Mouse (Mus musculus): Measurements from ENCODE around the gene Txn1.

Gene Txn1

DNA sequence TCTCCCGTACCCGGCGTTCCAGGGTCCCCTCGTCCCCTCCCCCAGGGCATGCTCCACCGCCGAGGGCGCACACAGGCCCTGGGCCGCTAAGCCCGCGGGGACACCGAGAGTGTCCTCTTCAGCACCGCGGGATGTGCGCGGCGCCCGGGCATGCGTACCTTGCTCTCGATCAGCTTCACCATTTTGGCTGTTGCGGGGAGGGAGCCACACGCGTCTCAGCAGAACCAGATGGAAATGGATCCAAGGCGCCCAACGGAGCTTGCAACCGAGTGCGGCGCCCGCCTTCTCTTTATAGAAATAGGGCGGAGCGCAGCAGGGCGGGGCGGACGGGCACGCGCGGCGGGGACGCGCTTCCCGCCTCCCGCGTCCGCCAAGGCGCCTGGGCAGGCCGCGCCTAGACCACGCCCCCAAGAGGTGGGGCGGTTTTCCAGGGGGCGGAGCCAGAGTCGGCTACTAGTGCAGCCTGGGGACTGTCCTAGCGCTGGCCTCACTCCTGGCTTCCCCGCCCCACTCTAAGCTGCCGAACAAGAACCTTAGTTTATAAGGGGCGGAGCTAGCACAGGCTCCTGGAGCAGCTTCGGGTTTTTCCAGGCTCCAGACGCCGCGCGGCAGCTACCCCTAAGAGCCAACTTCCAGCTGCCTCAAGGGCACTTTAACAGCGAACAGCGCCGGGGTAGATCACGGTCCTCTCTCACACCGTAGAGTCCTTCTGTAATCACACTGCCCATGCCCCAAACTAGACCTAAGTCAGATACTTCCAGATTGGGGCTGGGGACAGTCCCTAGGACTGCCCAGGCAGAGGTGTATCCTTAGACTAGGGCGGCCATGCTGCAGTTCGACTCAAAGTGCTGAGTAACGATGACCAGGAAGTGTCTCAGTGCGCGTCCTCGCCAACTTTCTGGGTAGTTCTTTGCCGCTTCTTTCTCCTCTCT is at the start of gene Txn1:
Txn1 (minus strand) TSS at position 383 of the 932 bp plus-strand sequence.
- peak; percentile 98 for DNase-seq (ENCODE audit: low spot score)

- no peak for DNase-seq (ENCODE audit: low spot score)
These were observed 47.3 kb upstream of the Txn1 start for GRCm38 (mm10) chr4:58003501-58003900.

DNA sequence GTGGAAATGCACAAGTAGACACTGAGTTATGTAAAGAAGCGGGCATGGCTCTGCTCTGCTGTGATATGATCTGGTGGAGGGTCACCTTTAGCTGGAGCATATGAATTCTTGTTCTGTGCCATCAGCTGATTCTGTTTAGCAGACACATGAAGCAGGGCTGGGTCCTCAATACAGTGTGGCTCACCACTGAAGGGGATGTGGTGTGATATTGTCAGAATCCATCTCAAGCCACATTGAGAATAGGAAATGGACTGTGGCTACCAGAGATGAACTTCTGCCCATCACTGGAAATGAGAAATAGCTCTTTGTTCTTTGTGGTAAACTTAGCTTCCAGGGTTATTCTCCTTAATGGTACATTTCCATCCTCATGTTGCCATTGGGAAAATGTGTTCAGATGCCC is 35.2 kb upstream of the Txn1 start:
- no peak for DNase-seq (ENCODE audit: low spot score)

- DNase-seq (ENCODE audit: low spot score) = no peak
These were observed 18.3 kb upstream of the Txn1 start for GRCm38 (mm10) chr4:57974400-57975117.

- no peak for DNase-seq (ENCODE audit: low spot score)
These were observed 17.5 kb upstream of the Txn1 start for GRCm38 (mm10) chr4:57973592-57974268.

DNA sequence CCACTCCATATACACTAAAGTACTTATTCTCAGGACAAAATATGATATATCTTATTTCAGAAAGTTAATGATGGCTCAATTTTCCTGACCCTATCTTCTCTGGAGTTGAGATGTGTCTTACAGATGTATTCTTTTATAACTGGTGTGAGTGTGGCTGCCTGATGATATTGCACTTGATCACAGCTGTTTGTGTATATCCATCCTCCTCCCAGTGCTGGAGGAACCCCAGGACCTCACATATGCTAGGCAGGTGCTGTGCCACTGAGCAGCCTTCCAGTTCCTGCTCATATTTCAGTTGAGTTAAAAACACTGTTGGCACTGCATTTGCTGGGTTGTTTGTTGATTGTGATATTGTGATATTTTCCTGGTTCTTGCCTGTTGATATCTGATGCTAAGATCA is 14.1 kb upstream of the Txn1 start:
- no peak for DNase-seq (ENCODE audit: low spot score)

- no peak for DNase-seq (ENCODE audit: low spot score)
These were observed 11.0 kb upstream of the Txn1 start for GRCm38 (mm10) chr4:57967195-57967594.

DNA sequence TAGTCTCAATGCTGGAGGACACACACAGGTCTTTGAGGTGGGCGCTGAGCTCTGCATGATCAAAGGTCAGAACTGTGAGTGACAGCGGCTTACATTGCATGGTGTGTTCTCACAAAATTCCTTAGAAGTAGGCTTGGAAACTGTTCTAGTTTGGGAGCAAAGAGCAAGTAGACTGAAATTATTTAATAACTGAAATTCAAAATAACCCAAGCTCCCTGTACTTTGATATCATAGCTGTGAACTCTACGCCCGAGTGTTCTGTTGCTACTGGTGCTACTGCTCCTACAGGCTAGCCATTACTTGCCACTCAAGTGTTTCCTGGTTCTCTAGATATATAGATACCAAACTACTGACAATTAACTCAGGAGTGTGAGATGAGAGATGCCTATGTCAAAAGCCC is 9.3 kb upstream of the Txn1 start:
- no peak for DNase-seq (ENCODE audit: low spot score)

DNA sequence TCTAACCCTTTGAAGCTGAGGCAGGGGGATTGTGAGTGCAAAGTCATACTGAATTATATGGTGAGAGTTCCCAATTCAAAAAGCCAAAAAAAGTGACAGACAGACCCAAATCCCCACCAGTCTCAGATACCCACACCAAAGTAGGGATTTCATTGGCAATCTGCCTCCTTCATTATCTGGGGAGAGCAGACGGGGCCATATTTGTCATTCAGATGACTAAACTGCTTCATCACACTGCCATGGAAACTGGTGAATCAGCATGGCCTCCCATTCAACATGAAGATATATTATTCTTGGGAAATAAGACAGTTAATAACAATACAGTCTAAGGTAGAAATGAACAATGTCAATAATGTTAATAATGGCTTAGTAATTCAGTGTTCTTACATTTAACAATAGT is 7.9 kb upstream of the Txn1 start:
- no peak for DNase-seq (ENCODE audit: low spot score)

DNA sequence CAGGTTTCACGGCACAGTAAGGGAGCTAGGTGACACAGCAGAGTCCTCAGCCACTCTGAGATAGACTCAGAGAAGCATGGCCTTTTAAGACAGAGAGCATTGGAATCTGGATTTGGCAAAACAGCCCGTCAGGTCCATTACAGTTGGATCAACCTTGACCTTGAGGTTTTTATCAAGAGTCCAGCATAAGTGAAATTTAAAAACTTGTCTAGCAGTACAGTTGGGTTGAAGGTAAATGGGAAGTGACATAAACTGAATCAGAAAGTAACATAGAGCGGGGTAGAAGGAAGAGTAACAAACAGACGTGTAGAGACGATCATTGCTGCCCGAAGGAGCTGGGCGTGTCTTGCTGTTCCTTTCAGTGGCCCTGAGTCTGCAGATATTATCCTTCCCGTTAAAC is 2.8 kb upstream of the Txn1 start:
- no peak for DNase-seq (ENCODE audit: low spot score)

- DNase-seq (ENCODE audit: low spot score) = no peak
These were observed 1.9 kb upstream of the Txn1 start for GRCm38 (mm10) chr4:57958098-57958497.

DNA sequence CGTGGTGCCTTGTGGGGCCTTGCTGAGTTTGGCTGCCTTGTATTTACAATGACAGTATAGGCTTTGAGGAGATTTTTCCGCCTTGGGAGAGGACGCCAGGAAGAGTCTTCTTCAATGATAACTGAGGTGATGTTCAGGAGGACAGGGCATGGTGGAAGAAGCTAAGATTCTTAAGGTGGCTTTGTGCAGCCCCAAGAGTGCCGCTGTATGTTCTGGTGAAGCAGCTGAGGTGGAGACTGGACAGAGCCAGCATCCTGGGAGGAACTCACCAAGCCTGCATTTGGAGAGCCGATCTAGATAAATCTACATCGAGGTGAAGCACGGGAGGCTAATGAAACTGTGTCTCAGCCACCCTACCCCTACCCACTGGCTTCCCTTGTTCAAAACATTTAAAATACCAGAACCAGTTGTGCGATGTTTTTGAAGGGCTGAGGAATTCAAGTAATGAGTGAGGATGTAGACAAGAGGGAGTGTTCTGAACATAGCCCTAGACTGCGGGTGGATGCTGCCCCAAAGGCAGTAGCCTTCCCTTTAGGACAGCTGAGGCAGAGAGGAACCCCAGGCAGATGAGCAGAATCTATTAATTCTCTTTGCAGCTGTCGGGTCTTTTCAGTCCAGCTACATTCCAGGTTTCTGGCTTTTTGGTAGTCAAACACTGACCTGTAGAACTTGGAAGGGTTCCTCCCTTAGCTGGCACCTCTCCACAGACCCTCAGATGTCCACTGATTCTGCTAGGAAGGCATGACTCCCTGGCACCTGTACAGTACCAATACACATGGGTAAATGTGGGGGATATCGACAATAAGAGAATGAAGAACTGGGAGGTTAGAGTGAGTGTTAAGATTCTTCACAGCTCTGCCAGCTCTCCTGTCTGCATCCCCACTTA is 1.2 kb upstream of the Txn1 start:
- no peak for DNase-seq (ENCODE audit: low spot score)

DNA sequence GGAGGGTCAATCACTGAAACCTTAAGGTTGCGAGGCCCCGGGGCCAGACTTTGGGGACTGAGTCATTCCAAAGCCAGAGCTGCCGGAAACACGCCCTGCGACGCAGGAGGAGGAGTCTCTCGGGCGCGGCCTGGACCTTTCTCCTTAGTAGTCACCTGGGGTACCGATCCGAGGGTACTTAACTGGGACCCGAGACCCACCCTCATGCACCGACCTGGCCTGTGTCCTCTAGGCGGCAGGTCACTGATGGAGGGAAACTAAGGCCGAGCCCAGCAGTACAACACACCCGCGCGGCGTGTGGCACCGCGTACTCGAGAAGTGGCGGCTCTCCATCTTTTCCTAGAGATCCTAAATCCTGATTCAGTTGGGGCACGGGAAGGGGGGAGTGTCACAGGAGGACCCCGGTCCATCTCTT is 660 bp downstream of the Txn1 start:
- DNase-seq (ENCODE audit: low spot score) = peak; percentile 83

DNA sequence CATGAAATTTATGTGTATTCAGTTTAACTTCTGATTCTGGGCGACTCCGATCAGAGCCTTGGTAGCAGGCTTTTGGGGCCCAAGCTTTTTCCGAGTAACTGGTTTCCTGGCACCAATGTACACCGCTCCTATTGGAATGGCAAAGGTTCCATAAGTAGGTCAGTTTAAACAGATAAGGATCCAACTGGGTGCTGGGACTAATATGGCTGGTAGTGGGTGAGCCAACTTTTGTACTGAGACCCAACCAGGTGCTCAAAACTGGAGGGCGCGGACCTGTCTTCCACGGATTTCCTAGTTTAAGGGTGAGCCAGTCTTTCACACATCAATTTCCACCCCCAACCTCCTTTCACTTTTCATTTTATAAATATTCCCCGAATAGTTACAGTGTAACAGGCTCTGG is 1.2 kb downstream of the Txn1 start:
- DNase-seq (ENCODE audit: low spot score) = no peak

DNA sequence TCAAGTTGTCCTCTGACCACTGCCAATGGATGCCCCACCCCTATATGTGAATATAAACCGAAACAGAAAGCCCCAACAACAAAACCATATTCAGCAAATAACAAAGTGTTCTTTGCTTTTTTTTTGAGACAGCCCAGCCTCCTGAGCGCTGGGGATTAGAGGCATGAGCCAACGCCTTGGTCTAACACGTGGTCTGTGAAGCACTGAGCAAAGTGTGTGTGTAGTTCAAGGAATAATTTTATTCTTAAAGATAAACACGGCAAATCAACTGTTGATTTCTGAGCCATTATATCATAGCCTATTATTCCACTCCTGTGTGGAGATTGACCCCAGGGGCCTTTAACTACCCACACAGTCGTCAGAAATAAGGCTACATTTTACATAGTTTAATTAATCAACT is 1.6 kb downstream of the Txn1 start:
- DNase-seq (ENCODE audit: low spot score) = no peak

GRCm38 (mm10) chr4:57953796-57954195 is 2.4 kb downstream of the Txn1 start:
- DNase-seq (ENCODE audit: low spot score) = no peak

DNA sequence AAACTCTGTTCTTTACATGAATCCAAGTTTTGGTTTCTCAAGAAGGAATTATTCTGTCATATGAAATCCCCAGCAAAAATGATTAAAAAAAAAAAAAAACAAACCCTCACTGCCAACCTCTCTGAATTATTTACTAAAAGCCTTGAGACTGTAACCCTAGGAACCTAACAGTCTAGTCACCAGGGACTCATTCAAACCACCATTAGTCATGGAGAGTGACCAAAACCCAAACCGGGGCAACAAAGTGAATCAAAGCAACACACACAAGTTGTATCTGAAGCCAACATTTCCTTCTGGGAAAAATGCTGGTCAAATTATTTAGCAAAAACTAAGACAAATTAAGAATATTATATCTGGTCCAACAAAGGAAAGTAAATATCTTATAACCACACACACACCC is 3.3 kb downstream of the Txn1 start:
- no peak for DNase-seq (ENCODE audit: low spot score)

GRCm38 (mm10) chr4:57952416-57952815 is 3.8 kb downstream of the Txn1 start:
- DNase-seq (ENCODE audit: low spot score) = no peak

DNA sequence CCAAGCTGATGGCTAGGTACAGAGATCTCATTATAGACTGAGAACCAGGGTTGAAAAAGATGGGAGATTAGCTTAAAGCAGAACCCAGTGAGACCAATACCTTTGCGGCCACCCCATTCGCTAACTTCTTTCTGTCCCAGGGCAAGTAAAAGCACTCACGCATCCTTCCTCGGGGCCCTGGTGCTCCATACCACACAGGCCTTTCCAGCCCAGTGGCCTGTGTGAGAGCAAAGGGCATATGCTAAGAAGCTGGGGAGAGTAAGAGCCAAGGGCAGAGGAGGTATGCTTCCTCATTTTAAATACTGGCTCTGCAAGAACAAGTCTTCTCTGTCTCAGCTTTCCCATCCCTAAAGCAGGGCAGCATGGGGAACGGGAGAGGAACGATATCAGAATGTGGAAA is 6.3 kb downstream of the Txn1 start:
- DNase-seq (ENCODE audit: low spot score) = no peak

DNA sequence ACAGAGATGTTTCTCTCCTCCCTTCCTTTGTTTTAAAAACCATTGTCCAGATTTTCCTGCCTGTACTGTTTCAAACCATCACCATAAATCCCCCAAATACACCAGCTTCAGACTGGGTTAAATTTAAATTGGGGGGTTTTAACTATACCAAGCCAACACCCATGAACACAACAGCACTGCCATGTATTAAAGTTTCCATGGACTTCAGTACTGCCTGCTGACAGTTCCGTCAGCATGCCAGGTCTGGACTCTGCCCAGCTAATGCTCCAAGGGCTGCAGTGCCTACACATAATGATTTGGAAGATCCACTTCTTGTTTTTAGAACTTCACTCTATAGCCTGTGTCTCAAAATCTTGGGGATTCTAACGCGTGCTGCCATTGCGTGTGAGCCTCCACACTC is 8.7 kb downstream of the Txn1 start:
- no peak for DNase-seq (ENCODE audit: low spot score)

DNA sequence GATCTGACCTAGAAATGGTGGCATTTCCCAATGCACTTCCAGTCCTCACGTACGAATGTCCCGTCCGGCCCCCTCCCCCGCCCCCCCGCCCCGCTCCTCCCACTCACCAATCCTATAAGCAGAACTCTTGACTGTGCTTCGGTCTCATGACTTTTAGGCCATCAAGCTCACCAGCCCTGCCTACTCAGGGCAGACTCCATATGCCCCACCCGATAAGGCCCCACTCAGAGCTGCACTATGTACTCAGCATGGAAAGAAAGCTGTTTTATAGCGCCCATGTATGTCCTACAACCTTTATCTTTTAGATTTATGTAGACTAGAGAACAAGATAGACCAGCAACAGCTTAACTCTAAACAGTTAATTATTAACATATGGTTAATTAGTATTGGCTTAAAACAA is 9.2 kb downstream of the Txn1 start:
- no peak for DNase-seq (ENCODE audit: low spot score)

GRCm38 (mm10) chr4:57942892-57943291 is 13.3 kb downstream of the Txn1 start:
- DNase-seq (ENCODE audit: low spot score) = no peak

Measured in urinary bladder, postnatal 14 days (tissue).